Mouse (Mus musculus) liver, embryonic 14.5 days (tissue): ENCODE results near the gene Keg1.

Experiments
- CTCF ChIP-seq: IDR thresholded peaks from 2 replicates; pipeline ENCODE4 v1.5.1; 2016; ENCODE audit warnings: antibody characterized with exemption, low read depth, control low read depth
- EP300 ChIP-seq: IDR thresholded peaks from 2 replicates; pipeline ENCODE4 v1.6.1; 2016; ENCODE audit warnings: antibody characterized with exemption, low read depth

DNA sequence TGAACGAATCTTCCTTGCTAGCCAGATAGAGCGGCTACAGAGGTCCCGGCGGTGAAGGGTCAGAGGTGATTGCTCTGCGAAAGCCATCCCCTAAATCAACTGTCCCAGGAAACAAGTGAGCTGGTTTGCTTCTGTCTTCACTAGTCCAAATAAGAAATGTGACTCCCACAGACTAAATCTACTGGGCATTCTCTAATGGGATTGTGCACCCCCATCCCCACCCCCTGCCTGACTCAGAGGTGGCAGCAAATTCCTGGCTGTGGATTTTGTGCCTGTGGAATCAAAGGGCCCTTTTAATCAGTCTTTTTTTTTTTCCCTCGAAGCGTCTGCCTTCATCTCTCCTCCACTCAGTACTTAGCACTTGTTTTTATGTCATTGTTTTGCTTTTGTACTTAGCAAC is 69.7 kb downstream of the Keg1 start, which contains the start of gene Cntf:
- no peak for TF ChIP-seq CTCF
- no peak for TF ChIP-seq EP300
